Mouse (Mus musculus): ENCODE results near the gene Ptpdc1. TPM values are rescaled to one million over a fixed set of nuclear protein-coding genes. Genes with fewer than 3 reads are reported as not detected.
A peak's percentile ranks its signal among the peaks of the same experiment; 100 is the strongest.

The Ptpdc1 gene
- total RNA-seq, 4 experiments from 2014 or later, result 2.6 to 3.4 (median 3.0) TPM

GRCm38 (mm10) chr13:48655637-48656036, 30.2 kb upstream of the Ptpdc1 start:
- peak; percentile 21 to 28 for DNase-seq (ENCODE audit: low spot score in 2 of 2)

DNA sequence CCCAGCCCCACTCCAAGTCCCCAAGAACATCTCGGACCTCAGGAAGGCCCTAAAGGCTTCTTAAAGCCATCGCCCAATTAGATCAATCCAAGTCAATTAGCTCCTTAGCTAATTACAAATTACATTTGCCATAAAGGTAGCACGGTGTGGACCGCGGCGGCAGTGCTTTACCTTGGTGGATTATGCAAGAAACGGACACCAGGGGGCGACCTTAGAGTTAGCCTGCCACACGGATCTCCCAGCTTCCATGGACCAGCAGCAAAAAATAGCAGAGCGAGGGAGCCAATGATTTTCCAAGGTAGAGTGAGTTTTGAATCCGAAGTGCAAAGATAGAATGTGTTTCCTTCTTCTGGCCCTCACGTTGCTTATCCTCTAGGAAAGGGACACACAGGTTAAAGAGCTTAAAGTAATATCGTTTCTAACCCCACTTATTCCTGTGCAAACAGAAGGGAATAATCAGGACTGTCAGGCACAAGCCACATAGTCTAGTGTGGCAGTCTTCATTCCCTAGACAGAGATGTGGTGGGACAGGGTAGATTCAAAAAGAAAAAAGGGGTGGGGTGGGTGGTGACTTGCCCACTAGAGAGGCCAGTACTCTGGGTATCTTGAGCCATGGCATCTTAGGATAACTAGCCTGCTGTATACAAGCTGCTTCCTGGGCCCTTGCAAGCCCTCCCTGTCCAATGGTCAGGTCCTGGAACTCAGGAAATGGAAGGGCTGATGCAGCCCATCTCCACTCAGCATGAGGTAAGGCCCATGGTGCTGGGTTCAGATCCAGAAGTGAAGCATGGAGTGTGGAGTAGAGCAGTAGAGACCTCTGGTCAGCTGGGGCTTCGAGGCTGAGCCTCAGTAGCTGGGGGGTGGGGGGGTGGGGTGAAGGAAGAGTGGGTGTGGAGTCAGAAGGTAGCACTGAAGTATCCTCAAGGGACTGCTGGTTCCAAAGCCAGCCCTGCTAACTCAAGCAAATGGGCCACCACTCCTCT, 28.6 kb upstream of the Ptpdc1 start:
- peak; percentile 28 to 47 for DNase-seq (ENCODE audit: low spot score in 2 of 2)

DNA sequence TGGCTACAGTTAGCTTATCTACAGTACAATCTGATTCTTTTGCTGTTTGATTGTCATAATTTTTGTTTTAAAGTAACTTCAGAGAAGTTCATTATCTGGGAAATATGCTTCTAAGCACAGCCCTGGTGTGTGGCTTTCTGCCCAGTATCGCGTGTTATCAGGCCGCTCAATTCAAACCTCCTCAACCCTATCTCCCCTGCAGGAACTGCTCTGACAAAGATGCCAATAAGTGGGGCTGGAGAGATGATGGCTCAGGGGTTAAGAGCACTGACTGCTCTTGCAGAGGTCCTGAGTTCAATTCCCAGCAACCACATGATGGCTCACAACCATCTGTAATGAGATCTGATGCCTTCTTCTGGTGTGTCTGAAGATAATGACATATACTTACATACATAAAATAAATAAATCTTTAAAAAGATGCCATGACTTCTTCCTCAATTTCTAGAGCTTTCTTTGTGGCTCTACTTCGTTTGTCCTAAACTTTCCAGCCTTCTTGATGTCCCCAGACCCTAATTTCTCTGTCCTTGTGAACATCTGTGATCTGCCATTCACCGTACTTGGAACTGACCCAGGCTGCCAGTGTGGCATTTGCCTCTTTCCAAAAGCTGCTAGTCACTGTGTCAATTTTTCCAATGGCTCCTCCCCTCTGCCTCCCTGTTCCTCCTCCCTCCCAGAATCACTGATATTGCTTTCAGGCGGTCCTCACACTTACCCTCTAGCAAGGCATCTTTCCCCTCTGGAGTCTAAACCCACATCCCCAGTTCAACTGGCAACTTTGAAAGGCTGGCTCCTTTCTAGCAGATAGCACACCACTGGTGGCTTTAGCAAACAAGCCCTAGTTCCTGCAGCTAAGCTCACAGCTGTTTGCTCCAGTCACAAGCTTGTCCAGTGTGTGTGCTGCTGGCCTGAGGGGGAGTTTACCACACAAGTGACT, 25.9 kb upstream of the Ptpdc1 start:
- no peak for DNase-seq (ENCODE audit: low spot score in 2 of 2)

- DNase-seq (ENCODE audit: low spot score in 2 of 2), result no peak
Observed at GRCm38 (mm10) chr13:48650615-48651014, 25.2 kb upstream of the Ptpdc1 start.

DNA sequence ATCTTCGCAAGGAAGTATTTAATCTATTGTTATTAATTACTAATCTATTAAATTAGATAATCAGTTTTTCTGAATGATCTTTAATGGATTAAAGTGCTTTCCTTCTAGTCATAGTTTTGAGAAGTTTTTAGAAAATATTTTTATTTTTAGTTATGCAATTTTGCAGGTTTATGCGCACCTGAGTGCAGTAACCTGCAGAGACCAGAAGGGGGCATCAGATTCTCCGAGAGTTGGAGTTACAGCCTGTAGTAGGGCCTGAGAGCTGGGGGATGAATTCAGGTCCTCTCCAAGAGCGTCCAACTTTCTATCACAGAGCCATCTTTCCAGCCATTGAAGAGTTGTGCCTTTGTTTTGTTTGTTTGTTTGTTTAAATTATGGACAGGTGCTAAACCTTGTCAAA, 21.2 kb upstream of the Ptpdc1 start:
- no peak for DNase-seq (ENCODE audit: low spot score in 2 of 2)

DNA sequence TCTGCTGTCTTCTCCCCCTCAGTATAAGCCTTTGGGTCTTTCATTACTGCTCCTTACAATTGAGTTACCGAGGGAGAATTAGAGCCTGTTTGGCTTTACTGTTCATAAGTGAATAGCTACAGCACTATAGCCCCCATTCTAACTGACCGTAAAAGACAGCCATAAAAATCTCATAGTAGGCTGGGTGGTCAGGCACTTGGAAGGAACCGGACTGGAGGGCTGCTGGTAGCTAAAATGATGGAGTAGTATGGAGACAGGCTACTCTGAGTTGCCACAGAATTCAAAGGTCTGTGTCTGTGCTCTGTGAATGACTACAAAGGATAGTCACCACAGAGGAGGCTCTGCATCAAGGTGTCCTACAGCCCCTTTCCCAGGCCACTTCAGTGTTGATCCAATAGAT, 18.5 kb upstream of the Ptpdc1 start:
- no peak for DNase-seq (ENCODE audit: low spot score in 2 of 2)

- no peak for DNase-seq (ENCODE audit: low spot score in 2 of 2)
Observed at GRCm38 (mm10) chr13:48643072-48643471, 17.6 kb upstream of the Ptpdc1 start.

DNA sequence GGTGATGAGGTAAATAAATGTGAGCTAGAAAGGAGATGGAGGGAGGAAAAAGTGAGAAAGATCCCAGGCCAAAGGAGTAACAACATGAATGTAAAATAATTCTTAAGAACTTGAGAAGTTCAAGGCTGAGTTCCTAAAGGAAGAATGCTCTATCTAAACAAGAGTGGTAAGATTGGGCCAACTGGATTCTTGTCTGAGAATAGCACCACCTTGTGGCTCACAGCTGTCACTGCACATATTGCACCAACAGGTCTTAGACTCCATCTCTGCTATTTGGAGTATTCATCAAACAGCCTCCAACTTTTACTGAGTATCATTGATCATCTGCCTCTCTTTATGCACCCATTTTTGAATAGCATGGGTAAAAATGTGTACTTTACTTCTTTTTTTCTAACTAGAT, 14.1 kb upstream of the Ptpdc1 start:
- DNase-seq (ENCODE audit: low spot score in 2 of 2), result no peak

DNA sequence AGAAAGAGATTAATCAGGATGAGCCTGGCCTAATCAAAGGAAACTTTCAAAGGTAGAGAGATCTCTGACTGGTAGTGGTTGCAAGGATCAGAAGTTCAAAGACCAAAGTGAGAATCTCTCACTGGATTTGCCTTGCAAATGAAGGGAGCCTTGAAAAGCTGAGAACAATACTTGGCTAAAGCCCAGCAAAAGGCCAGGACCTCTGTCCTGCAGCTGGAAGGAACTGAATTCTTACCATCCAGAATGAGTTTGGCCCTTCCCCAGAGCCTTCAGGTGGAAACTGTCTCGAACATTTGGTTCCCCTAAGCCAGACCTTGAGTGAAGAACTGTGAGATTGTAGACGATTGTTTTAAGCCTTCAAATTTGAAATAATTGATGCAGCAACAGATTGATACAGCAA, 12.2 kb upstream of the Ptpdc1 start:
- no peak for DNase-seq (ENCODE audit: low spot score in 2 of 2)

DNA sequence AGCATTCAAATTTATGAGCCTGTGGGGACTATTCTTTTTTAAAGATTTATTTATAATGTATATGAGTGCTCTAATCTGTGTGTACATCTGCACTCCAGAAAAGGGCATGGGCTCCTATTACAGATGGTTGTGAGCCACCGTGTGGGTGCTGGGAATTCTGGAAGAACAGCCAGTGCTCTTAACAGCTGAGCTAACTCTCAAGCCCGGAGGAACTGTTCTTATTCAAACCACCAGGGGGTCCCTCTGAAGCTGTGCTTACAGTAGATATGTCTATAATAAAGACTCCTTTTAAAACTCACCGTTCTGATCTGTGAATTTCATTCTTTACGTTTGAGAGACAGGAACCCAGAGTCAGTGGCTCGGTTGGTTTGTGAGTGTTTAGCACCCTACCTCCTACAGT, 6.2 kb upstream of the Ptpdc1 start:
- no peak for DNase-seq (ENCODE audit: low spot score in 2 of 2)

- DNase-seq (ENCODE audit: low spot score in 2 of 2), result no peak
Observed at GRCm38 (mm10) chr13:48624968-48625398, 481 bp downstream of the Ptpdc1 start.

- DNase-seq (ENCODE audit: low spot score in 2 of 2), result no peak
Observed at GRCm38 (mm10) chr13:48618890-48619289, 6.6 kb downstream of the Ptpdc1 start.

DNA sequence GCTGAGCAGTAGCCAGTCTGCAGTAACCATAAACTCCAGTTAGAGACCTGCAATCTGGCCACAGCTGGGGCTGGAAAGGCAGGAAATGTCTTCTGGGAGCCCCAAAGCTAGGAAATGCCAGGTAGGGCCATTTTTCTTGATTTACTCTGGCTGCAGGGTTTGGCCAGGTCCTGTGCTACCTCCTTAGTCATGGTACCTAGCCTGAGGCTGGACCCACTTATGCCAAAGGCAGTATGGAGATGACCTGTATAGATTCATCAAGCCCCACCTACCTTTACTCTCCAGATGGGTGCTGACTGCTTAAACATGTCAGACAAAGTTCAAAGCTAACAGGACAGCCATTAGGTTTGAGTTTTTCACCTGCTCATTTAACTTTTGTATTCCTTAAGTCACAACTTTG, 7.7 kb downstream of the Ptpdc1 start:
- no peak for DNase-seq (ENCODE audit: low spot score in 2 of 2)

GRCm38 (mm10) chr13:48614525-48614924, 10.9 kb downstream of the Ptpdc1 start:
- DNase-seq (ENCODE audit: low spot score in 2 of 2), result no peak

DNA sequence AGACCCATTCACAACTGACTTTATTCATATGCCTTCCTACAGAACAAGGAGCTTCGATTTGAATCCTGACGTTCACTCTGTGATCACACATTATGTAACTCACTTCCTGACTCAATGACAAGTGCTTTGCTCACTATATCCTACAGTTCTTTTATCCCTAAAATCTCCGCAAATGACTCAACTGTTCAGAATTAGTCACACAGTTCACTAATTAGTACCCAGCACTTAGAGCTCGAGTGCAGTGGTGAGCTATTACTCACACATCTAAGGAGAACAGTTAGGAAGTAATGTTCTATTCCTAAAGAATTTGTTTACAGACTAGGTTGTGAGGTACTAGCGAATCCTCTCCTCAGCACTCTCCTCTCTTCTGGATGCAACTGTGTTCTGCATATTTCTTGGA, 16.4 kb downstream of the Ptpdc1 start:
- DNase-seq (ENCODE audit: low spot score in 2 of 2), result no peak

GRCm38 (mm10) chr13:48604591-48604990, 20.9 kb downstream of the Ptpdc1 start:
- DNase-seq (ENCODE audit: low spot score in 2 of 2), result no peak

GRCm38 (mm10) chr13:48603296-48603695, 22.2 kb downstream of the Ptpdc1 start:
- no peak for DNase-seq (ENCODE audit: low spot score in 2 of 2)

- no peak for DNase-seq (ENCODE audit: low spot score in 2 of 2)
Observed at GRCm38 (mm10) chr13:48594605-48595004, 30.9 kb downstream of the Ptpdc1 start.

DNA sequence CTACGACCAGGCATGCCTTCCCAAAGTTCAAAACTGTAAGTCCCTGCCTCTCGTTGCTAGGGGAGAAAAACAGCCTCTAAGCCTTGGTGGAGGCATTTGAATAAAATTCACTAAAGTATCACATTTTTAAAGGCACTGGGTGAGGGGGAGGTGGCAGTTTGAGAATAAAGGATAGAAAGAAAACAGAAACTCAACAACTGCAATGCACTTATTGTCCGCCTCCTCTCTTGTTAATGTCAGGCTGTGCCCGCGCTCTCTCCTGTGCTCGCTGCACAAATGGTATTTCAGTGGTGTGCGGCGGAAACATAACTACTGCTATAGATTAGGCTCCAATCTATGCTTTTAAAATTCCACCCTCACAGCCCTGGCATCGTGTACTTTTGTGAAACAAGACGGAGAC, 31.4 kb downstream of the Ptpdc1 start:
- DNase-seq (ENCODE audit: low spot score in 2 of 2), result no peak

DNA sequence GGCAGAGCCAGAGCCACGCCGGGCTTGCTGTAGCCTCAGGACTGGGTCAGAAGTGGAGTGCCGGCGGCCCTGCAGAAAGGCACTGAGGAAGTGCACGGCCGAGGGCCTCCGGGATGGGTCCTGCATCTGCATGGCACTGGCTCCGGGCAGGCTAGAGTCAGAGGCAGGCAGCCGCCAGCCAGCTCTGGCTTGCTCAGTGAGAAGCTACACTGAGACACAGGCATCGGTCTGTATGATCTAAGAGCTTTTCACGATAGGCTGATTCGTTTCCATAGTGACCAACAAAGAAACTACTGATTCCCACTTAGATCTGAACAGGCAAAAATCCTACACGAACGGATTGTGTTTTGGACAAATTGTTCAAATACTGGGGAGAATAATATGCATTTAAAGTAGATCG, 32.3 kb downstream of the Ptpdc1 start:
- no peak for DNase-seq (ENCODE audit: low spot score in 2 of 2)

DNA sequence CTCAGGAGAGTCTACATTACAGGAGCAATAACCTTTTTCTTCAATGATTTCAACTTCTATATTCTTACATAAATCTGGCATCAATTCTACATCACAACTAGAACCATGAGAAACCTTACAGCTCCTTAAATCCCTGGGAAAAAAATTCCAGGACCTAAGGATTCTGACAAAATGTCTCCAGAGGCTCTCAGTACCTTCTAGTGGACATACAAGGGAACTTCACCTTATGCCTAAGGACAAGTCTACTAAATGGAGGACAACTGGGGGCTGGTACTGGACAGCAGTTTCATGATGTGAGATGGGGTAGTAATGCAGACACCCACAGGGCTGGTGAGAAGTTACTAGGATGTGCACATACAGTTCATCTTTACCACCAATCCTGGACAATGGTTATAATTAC, 34.7 kb downstream of the Ptpdc1 start:
- DNase-seq (ENCODE audit: low spot score in 2 of 2), result no peak

GRCm38 (mm10) chr13:48587354-48587753, 38.1 kb downstream of the Ptpdc1 start:
- no peak for DNase-seq (ENCODE audit: low spot score in 2 of 2)

All from gastrocnemius, adult 8-10 months (tissue).